Mouse (Mus musculus) limb, embryonic 11.5 days (tissue): Measurements from ENCODE around the gene Plekha3. TPM values are rescaled to one million over a fixed set of nuclear protein-coding genes. Genes with fewer than 3 reads are reported as not detected.

Source experiments
- ATAC-seq: fragments of 200-750 bp; cut with Nextera tagmentation; 2 replicates; pipeline ENCODE4 v1.8.0; 2017; ENCODE audit warnings: low read depth; ENCODE audit not compliant: insufficient number of reproducible peaks, low FRiP score, low TSS enrichment
- DNase-seq: peaks from one replicate; pipeline ENCODE4 v3.0.0-alpha.2; 2015; ENCODE audit warnings: low spot score
- H3K27ac ChIP-seq: fragments of 300-500 bp; sonication (generic); replicated peaks from 2 replicates; pipeline ENCODE4 v1.5.1; 2014; ENCODE audit warnings: low read depth, mild to moderate bottlenecking, low read length
- H3K27me3 ChIP-seq: fragments of 300-500 bp; sonication (generic); 2 replicates; pipeline ENCODE4 v1.6.1; 2014; ENCODE audit warnings: mild to moderate bottlenecking, low read length, mixed read lengths; ENCODE audit not compliant: control insufficient read depth, insufficient read depth
- H3K36me3 ChIP-seq: fragments of 300-500 bp; sonication (generic); 2 replicates; pipeline ENCODE4 v1.6.1; 2014; ENCODE audit warnings: mild to moderate bottlenecking, low read length, moderate library complexity, mixed read lengths; ENCODE audit not compliant: control insufficient read depth, insufficient read depth
- H3K4me1 ChIP-seq: fragments of 300-500 bp; sonication (generic); 2 replicates; pipeline ENCODE4 v1.6.1; 2014; ENCODE audit warnings: low read length, mixed read lengths; ENCODE audit not compliant: control insufficient read depth, insufficient read depth
- H3K4me2 ChIP-seq: fragments of 300-500 bp; sonication (generic); 2 replicates; pipeline ENCODE4 v1.6.1; 2014; ENCODE audit warnings: low read depth, mild to moderate bottlenecking, moderate library complexity; ENCODE audit not compliant: severe bottlenecking
- H3K4me3 ChIP-seq: fragments of 300-500 bp; sonication (generic); 2 replicates; pipeline ENCODE4 v1.5.1; 2014; ENCODE audit warnings: low read depth, low read length
- H3K9ac ChIP-seq: fragments of 300-500 bp; sonication (generic); 2 replicates; pipeline ENCODE4 v1.6.1; 2014; ENCODE audit warnings: mild to moderate bottlenecking, low read length
- H3K9me3 ChIP-seq: fragments of 300-500 bp; sonication (generic); 2 replicates; pipeline ENCODE4 v1.6.1; 2016; ENCODE audit warnings: low read length; ENCODE audit not compliant: control insufficient read depth
- WGBS: fragments of 180-500 bp; shearing (Covaris S2); extraction: QIAGEN DNeasy Blood & Tissue Kit; methylation state at CpG from one replicate; pipeline ENCODE4 v1.1.7; 2014; 5-methylcytosine and 5-hydroxymethylcytosine counted together
- polyA plus RNA-seq: library from polyadenylated mRNA; unstranded; fragments of >200 nt; fragmentation: Nextera tagmentation; extraction: Ambion mirVana; gene quantifications from 2 replicates; pipeline ENCODE4 v1.2.1, GENCODE M21; 2014

Gene Plekha3
- polyA plus RNA-seq: 11.7 and 12.3 TPM in 2 replicates

DNA sequence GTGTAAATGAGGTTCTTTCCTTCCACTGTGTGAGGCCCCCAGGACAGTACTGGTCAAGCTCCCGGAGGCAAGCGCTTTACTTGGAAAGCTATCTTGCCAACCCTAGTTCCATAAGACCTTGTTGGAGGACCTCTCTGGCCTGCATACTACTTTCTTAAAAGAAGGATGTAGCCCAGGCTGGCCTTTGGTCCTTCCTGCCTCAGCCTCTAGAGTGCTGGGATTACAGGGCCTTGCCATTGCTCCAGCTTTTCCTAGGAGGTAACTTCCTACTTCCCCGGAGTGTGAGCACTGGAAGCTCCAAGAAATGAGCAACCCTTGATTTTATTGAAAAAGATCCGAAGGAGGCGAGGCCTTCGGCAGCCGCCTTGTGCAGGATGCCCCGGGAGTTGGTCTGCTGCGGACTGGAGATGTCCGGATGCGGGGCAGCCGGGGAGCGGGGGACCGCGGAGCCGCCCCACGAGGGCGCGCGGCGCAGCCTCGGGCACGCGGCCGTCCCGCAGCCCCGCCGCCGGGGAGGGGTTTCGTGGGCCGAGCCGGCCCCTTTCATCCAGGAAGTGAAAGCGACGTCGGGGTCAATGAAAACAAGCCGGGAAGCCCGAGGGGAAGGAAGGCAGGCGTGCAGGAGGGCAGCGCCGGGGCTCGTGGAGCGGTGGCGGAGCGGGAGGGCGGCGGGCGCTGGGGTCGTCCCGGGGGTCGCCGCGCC is at the start of gene Plekha3:
Plekha3 (plus strand) TSS at position 557 of the 703 bp plus-strand sequence.
- Histone ChIP-seq H3K27me3 (no peaks in the 10 kb centered on the region), H3K9me3 (no peaks in the 10 kb centered on the region), H3K36me3 (no peaks in the 10 kb centered on the region), H3K4me2 (peak within 1 kb of the TSS; percentile 64), H3K4me1 (peaks cover 13% of the 10 kb centered on the region), H3K9ac (peak within 1 kb of the TSS; percentile 87), H3K27ac (peak within 1 kb of the TSS; percentile 76), H3K4me3 (peak within 1 kb of the TSS; percentile 75)
- DNase-seq: peak; percentile 85
- 5% methylated on average over 41 of the region's 52 CpGs for WGBS
- peak; percentile 55; the same call in 1 of the 2 replicates for ATAC-seq

DNA sequence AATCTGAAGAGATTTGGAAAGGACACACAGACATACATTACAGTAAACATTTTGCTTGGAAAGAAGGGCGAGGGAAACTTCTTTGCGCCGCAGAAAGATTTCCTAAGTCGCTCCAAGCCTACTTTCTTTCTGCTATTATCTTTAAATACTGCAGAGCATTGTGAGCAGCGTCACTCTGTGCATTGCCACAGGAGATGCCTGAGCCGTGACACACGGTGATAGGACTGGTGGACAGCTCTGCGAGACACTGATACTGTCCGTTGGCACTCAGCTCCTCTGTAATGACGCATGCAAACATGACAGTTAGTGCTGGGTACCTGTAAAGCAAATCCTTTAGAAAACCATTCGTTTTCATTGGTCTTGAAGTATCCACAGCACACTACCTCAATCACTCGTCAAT is 44.8 kb upstream of the Plekha3 start:
- WGBS: 92% methylated on average over 12 of the region's 12 CpGs
- H3K4me1 ChIP-seq: no peaks in the 10 kb centered on the region
- H3K9me3 ChIP-seq: no peaks in the 10 kb centered on the region
- no peak overlapping the region for H3K4me2 ChIP-seq
- H3K27ac ChIP-seq: no peak overlapping the region
- H3K27me3 ChIP-seq: no peaks in the 10 kb centered on the region
- H3K9ac ChIP-seq: no peak overlapping the region
- ATAC-seq (no peak), DNase-seq (no peak)
- H3K36me3 ChIP-seq: peaks cover 15% of the 10 kb centered on the region; the same call in 1 of the 2 replicates
- H3K4me3 ChIP-seq: no peak overlapping the region

DNA sequence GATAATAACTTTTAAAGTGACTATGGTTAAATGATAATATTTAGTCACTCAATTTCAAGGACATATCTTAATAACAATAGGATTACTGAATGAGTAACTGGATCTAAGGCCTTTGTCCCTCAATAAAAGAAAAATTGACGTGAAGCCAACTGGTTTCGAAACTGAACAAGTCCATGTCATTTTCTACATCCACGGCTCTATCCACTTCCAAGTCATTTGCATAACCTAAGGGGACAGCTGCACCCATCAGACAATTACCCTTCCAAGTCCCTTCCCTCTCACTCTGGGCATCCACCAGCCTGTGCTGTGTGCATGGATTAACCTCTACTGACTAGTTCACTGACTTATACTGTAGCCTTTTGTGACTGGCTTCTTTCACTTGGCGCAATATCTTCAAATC is 43.5 kb upstream of the Plekha3 start:
- Histone ChIP-seq H3K36me3 (peaks cover 11% of the 10 kb centered on the region; the same call in 1 of the 2 replicates), H3K4me2 (no peak overlapping the region), H3K9ac (no peak overlapping the region), H3K9me3 (no peaks in the 10 kb centered on the region), H3K27ac (no peak overlapping the region), H3K27me3 (no peaks in the 10 kb centered on the region), H3K4me1 (no peaks in the 10 kb centered on the region), H3K4me3 (no peak overlapping the region)
- WGBS: 93% methylated on average over 4 of the region's 4 CpGs
- DNase-seq (no peak), ATAC-seq (no peak)

DNA sequence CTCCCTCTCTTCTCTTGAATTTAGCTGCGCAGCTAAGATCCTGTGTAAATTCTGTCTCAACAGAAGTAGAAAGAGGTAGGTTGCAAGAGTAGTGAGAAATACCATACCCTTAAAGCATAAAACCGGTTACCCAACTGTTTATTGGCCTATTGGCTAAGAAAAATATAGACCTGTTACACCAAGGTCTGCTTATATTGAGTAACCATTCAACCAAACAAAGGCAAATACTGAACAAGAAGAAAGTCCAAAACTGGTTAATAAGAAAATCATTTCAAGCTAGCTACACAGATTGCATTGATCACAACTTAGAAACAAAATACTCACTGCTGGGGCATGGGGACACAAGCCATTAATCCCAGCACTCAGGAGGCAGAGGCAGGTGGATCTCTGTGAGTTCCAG is 35.4 kb upstream of the Plekha3 start:
- no peak for DNase-seq
- 95% methylated on average over 2 of the region's 2 CpGs for WGBS
- Histone ChIP-seq H3K27ac (no peak overlapping the region), H3K9me3 (no peaks in the 10 kb centered on the region), H3K4me1 (no peaks in the 10 kb centered on the region), H3K36me3 (peaks cover 6% of the 10 kb centered on the region; the same call in 1 of the 2 replicates), H3K4me3 (no peak overlapping the region), H3K9ac (no peak overlapping the region), H3K27me3 (no peaks in the 10 kb centered on the region), H3K4me2 (no peak overlapping the region)
- no peak for ATAC-seq

DNA sequence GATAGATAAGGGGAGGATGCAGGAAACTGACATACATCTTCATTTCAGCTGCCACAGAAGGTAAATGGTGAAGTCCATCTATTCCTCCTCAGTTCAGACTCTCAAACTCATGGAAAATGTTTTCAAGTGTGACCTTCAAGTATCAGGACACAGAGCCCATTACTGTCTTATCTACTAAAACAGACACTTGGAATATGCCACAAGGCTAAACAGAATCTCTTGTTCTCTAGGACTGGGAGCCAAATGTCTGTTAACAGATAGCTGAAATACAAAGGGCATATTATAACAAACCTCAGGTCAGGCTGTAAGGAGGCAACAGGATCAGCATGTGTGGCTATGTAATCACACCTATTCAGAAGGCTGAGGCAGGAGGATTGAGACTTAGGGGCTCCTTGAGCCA is 31.3 kb upstream of the Plekha3 start:
- Histone ChIP-seq H3K9ac (no peak overlapping the region), H3K9me3 (no peaks in the 10 kb centered on the region), H3K36me3 (peaks cover 3% of the 10 kb centered on the region; the same call in 1 of the 2 replicates), H3K27ac (no peak overlapping the region), H3K4me1 (no peaks in the 10 kb centered on the region), H3K4me2 (no peak overlapping the region), H3K4me3 (no peak overlapping the region), H3K27me3 (no peaks in the 10 kb centered on the region)
- DNase-seq: no peak
- ATAC-seq: no peak

DNA sequence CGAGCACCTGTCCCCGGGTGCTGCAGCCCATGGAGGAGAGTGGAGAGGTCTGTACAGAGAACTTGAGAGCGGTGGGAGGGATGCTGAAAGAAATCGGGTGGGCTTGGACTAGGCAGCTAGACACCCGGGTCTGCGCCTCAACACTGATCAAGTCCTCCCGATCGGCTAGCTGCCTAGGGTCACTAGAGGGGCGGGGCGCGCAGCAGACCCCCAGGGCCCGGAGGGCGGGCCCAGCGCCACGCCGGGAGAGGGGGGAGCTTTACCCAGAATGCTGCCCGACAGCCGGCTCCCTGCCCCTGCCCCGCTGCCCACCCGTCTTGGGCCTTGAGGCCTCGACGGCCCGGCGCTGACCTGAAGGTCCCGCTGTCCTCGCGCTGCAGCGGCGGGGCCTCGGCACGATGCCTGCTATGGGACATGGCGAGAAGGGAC is 27.6 kb upstream of the Plekha3 start:
- H3K4me2 ChIP-seq: peak overlapping the region; percentile 70
- peak; percentile 75 for DNase-seq
- H3K9me3 ChIP-seq: no peaks in the 10 kb centered on the region
- H3K27ac ChIP-seq: peak overlapping the region; percentile 88
- H3K4me3 ChIP-seq: peak overlapping the region; percentile 68
- ATAC-seq: peak; percentile 76
- H3K9ac ChIP-seq: peak overlapping the region; percentile 77
- under 1% methylated on average over 24 of the region's 32 CpGs for WGBS
- no peaks in the 10 kb centered on the region for H3K36me3 ChIP-seq
- no peaks in the 10 kb centered on the region for H3K27me3 ChIP-seq
- H3K4me1 ChIP-seq: no peaks in the 10 kb centered on the region

DNA sequence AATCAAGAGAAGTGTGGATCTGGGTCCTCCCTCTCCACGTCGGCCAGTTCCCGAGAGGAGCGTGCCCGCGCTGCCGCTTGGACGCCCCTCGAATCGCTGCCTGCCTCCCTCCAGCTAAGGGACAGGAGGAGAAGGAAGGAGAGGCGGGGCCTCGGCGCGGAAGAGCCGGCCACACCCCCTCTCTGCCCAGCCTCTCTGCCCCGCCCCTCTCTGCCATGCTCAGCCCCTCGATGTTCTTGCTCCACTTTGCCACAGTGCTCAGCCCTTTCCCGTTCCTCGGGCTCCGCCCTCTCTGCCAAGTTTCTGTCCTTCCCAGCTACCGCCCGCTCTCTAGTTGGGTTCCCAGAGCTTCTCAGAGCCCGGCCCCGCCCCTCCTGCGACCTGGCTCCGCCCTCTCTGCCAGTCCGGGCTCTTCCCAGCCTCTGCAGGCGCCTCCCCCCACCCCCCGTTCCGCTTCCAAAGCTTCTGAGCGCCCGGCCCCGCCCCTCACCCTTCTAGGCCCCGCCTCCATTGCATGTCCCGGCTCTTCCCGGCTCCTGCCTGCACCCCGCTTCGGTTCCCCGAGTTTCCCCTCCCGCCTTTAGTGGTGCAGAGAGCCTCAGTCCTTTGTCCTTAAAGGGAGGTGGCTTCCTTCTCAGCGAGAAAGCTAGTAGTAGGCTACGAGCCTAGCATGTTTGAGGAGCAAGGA is 27.1 kb upstream of the Plekha3 start, which contains the start of the genes Prkra and Pjvk:
Prkra (minus strand) TSS at position 133 of the 688 bp plus-strand sequence.
Pjvk (plus strand) TSS at position 594 of the 688 bp plus-strand sequence.
- no peaks in the 10 kb centered on the region for H3K36me3 ChIP-seq
- peak within 1 kb of the TSS; percentile 88 for H3K27ac ChIP-seq
- under 1% methylated on average over 41 of the region's 42 CpGs for WGBS
- no peaks in the 10 kb centered on the region for H3K4me1 ChIP-seq
- H3K4me3 ChIP-seq: peak within 1 kb of the TSS; percentile 68
- no peaks in the 10 kb centered on the region for H3K9me3 ChIP-seq
- H3K9ac ChIP-seq: peak within 1 kb of the TSS; percentile 77
- H3K27me3 ChIP-seq: no peaks in the 10 kb centered on the region
- peak; percentile 99 for DNase-seq
- peak; percentile 98 for ATAC-seq
- H3K4me2 ChIP-seq: peak within 1 kb of the TSS; percentile 70

DNA sequence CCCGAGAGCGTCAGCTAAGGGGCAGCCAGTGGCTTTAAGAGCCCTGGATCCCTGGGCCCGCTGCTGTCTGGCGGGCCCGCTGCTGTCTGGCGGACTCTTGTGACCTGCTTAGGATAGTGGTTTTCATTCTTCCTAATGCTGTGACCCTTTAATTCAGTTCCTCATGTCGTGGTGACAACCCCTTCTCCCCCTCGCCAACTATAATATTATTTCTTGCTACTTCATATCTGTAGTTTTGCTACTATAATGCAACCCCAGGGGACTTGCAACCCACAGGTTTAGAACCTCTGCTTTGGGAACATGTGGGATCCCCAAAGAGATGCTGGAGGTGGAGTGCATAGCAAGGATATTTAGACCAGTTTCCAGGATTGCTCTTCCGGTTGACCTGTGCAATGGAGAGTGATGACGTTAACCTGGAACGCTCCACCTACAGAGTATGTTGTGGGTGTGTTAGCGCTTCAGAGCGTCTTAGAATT is 26.4 kb upstream of the Plekha3 start:
- Histone ChIP-seq H3K4me3 (peak overlapping the region; percentile 68; the same call in 1 of the 2 replicates), H3K4me1 (no peaks in the 10 kb centered on the region), H3K9ac (peak overlapping the region; percentile 41), H3K27me3 (no peaks in the 10 kb centered on the region), H3K4me2 (peak overlapping the region; percentile 70; the same call in 1 of the 2 replicates), H3K9me3 (no peaks in the 10 kb centered on the region), H3K27ac (peak overlapping the region; percentile 30), H3K36me3 (no peaks in the 10 kb centered on the region)
- ATAC-seq (peak; percentile 48; the same call in 1 of the 2 replicates), DNase-seq (peak; percentile 73)
- WGBS: 34% methylated on average over 13 of the region's 13 CpGs
